Mouse (Mus musculus) heart, postnatal 25 days (tissue): Measurements from ENCODE around the gene Timm8a2. TPM values are rescaled to one million over a fixed set of nuclear protein-coding genes. Genes with fewer than 3 reads are reported as not detected.
"Not testable (repeated sequence)": the region's sequence is repeated elsewhere in the genome, so short reads cannot be mapped to it uniquely, and the experiment has no call there.

Source experiments
- DNase-seq: peaks from one replicate; pipeline ENCODE4 v3.0.0; 2022; ENCODE audit warnings: low spot score
- intact Hi-C: fragments of 180-260 bp; cut with DNase I; formaldehyde crosslinking; loops from one replicate; pipeline ENCODE4 v1.15.1; 2025
- total RNA-seq, 2 experiments: library from RNA; stranded (reverse); gene quantifications; 2 replicates each; pipeline ENCODE4 v1.2.3; 2021

Timm8a2 gene
- total RNA-seq, 2 experiments from 2014 or later: not detected

GRCm38 (mm10) chr14:122052896-122053635 lies 18.6 kb downstream of the Timm8a2 start:
- intact Hi-C loops: no loop called here

GRCm38 (mm10) chr14:122056871-122057270 lies 22.4 kb downstream of the Timm8a2 start:
- no peak for DNase-seq
- intact Hi-C loops: no loop called here

More at GRCm38 (mm10) chr14:122052896-122053635, 18.6 kb downstream of the Timm8a2 start:
- no peak for DNase-seq

GRCm38 (mm10) chr14:122057941-122058346 lies 23.5 kb downstream of the Timm8a2 start:
- intact Hi-C loops: loop anchor here (2.0 kb wide), 1 partner anchor 193 kb away; no protein-coding TSS in a partner anchor
- DNase-seq: no peak

- intact Hi-C loops: loop anchor here (1.0 to 10.0 kb wide), 2 partner anchors 132 to 814 kb away; no protein-coding TSS in a partner anchor
- peak; percentile 50 for DNase-seq
These were observed 26.2 kb downstream of the Timm8a2 start for GRCm38 (mm10) chr14:122060642-122061041.

- intact Hi-C loops: loop anchor here (10.0 kb wide), 1 partner anchor 813 kb away; no protein-coding TSS in a partner anchor
- no peak for DNase-seq
These were observed 26.9 kb downstream of the Timm8a2 start for GRCm38 (mm10) chr14:122061376-122061775.

GRCm38 (mm10) chr14:122062411-122063090 lies 28.1 kb downstream of the Timm8a2 start:
- DNase-seq: no peak
- intact Hi-C loops: loop anchor here (10.0 kb wide), 1 partner anchor 812 kb away; no protein-coding TSS in a partner anchor

GRCm38 (mm10) chr14:122063599-122063998 lies 29.1 kb downstream of the Timm8a2 start:
- DNase-seq: no peak
- intact Hi-C loops: loop anchor here (10.0 kb wide), 1 partner anchor 811 kb away; no protein-coding TSS in a partner anchor

GRCm38 (mm10) chr14:122064519-122064918 lies 30.0 kb downstream of the Timm8a2 start:
- no peak for DNase-seq
- intact Hi-C loops: loop anchor here (2.0 to 10.0 kb wide), 2 partner anchors 66 to 810 kb away; no protein-coding TSS in a partner anchor

GRCm38 (mm10) chr14:122066243-122066642 lies 31.8 kb downstream of the Timm8a2 start:
- intact Hi-C loops: loop anchor here (5.0 to 10.0 kb wide), 2 partner anchors 46 to 809 kb away; no protein-coding TSS in a partner anchor
- DNase-seq: no peak

GRCm38 (mm10) chr14:122068036-122068435 lies 33.6 kb downstream of the Timm8a2 start:
- intact Hi-C loops: loop anchor here (5.0 to 10.0 kb wide), 2 partner anchors 44 to 807 kb away; no protein-coding TSS in a partner anchor

GRCm38 (mm10) chr14:122068801-122069695 lies 34.6 kb downstream of the Timm8a2 start:
- intact Hi-C loops: loop anchor here (5.0 to 10.0 kb wide), 2 partner anchors 43 to 806 kb away; no protein-coding TSS in a partner anchor
- no peak for DNase-seq

More at GRCm38 (mm10) chr14:122068036-122068435, 33.6 kb downstream of the Timm8a2 start:
- DNase-seq: not testable (repeated sequence)

- DNase-seq: no peak
- intact Hi-C loops: loop anchor here (5.0 to 10.0 kb wide), 2 partner anchors 42 to 805 kb away; no protein-coding TSS in a partner anchor
These were observed 35.5 kb downstream of the Timm8a2 start for GRCm38 (mm10) chr14:122069948-122070347.

GRCm38 (mm10) chr14:122073422-122073821 lies 38.9 kb downstream of the Timm8a2 start:
- intact Hi-C loops: no loop called here
- DNase-seq: no peak

- intact Hi-C loops: no loop called here
- DNase-seq: no peak
These were observed 39.9 kb downstream of the Timm8a2 start for GRCm38 (mm10) chr14:122074360-122074759.

GRCm38 (mm10) chr14:122075485-122076200 lies 41.2 kb downstream of the Timm8a2 start:
- no peak for DNase-seq
- intact Hi-C loops: no loop called here

- no peak for DNase-seq
- intact Hi-C loops: no loop called here
These were observed 42.5 kb downstream of the Timm8a2 start for GRCm38 (mm10) chr14:122077017-122077416.

- no peak for DNase-seq
- intact Hi-C loops: no loop called here
These were observed 45.0 kb downstream of the Timm8a2 start for GRCm38 (mm10) chr14:122079428-122079827.

GRCm38 (mm10) chr14:122079921-122080320 lies 45.4 kb downstream of the Timm8a2 start:
- intact Hi-C loops: no loop called here
- no peak for DNase-seq

GRCm38 (mm10) chr14:122081308-122081707 lies 46.8 kb downstream of the Timm8a2 start:
- DNase-seq: no peak
- intact Hi-C loops: no loop called here
